Mouse (Mus musculus) heart, adult 2 months (tissue): Measurements from ENCODE around the gene Rack1. TPM values are rescaled to one million over a fixed set of nuclear protein-coding genes. Genes with fewer than 3 reads are reported as not detected.

Experiments
- DNase-seq, 2 experiments: peaks; one replicate each; pipeline ENCODE4 v3.0.0; 2021
- H3K27ac ChIP-seq: fragments of 200-600 bp; 2 replicates; pipeline ENCODE4 v1.8.1; 2022
- H3K27me3 ChIP-seq: fragments of 200-500 bp; 2 replicates; pipeline ENCODE4 v1.6.1; 2012; ENCODE audit warnings: mild to moderate bottlenecking, low read length, inconsistent platforms, mixed read lengths; ENCODE audit not compliant: control insufficient read depth, insufficient read depth
- H3K36me3 ChIP-seq: fragments of 200-500 bp; 2 replicates; pipeline ENCODE4 v1.6.1; 2012; ENCODE audit warnings: low read length, inconsistent platforms; ENCODE audit not compliant: control insufficient read depth, insufficient read depth
- H3K4me1 ChIP-seq: fragments of 200-500 bp; 2 replicates; pipeline ENCODE4 v1.6.1; 2011; ENCODE audit warnings: low read length; ENCODE audit not compliant: control insufficient read depth, insufficient read depth
- H3K4me3 ChIP-seq: fragments of 200-600 bp; 2 replicates; pipeline ENCODE4 v1.8.1; 2022
- H3K79me2 ChIP-seq: fragments of 200-500 bp; replicated peaks from 2 replicates; pipeline ENCODE4 v1.6.1; 2012; ENCODE audit warnings: mild to moderate bottlenecking, inconsistent platforms, low read length, moderate library complexity, mixed read lengths; ENCODE audit not compliant: control insufficient read depth, insufficient read depth
- H3K9ac ChIP-seq: fragments of 200-500 bp; 2 replicates; pipeline ENCODE4 v1.6.1; 2012; ENCODE audit warnings: low read depth, mild to moderate bottlenecking, control low read depth, inconsistent platforms, low read length, mixed read lengths
- CTCF ChIP-seq: fragments of 200-600 bp; IDR thresholded peaks from 2 replicates; pipeline ENCODE4 v1.8.1; 2022; ENCODE audit warnings: antibody characterized with exemption, mild to moderate bottlenecking, moderate library complexity
- EP300 ChIP-seq: fragments of 200-500 bp; IDR thresholded peaks from 2 replicates; pipeline ENCODE4 v1.6.1; 2011; ENCODE audit warnings: low read depth, low read length, control low read depth; ENCODE audit not compliant: insufficient read depth
- POLR2A ChIP-seq: fragments of 200-500 bp; IDR thresholded peaks from 2 replicates; pipeline ENCODE4 v1.6.1; 2011; ENCODE audit warnings: mild to moderate bottlenecking, low read depth, low read length, control low read depth; ENCODE audit not compliant: insufficient read depth
- WGBS: fragments of 180-500 bp; shearing (Covaris S2); methylation state at CpG from one replicate; pipeline ENCODE4 v1.1.7; 2018; 5-methylcytosine and 5-hydroxymethylcytosine counted together
- intact Hi-C: fragments of 180-260 bp; cut with DNase I; formaldehyde crosslinking; loops from one replicate; pipeline ENCODE4 v1.15.1; 2025
- polyA plus RNA-seq: library from polyadenylated mRNA; depleted of rRNA; stranded (reverse); fragments of >200 nt; gene quantifications from 2 replicates; pipeline ENCODE4 v1.2.3, GENCODE M21; 2012
- total RNA-seq, 2 experiments: library from RNA; stranded (reverse); gene quantifications; 2 replicates each; pipeline ENCODE4 v1.2.3; 2021

Rack1 gene
- total and polyA plus RNA-seq, 3 experiments: 337 to 867 (median 437) TPM

GRCm38 (mm10) chr11:48782243-48782642 lies 17.9 kb upstream of the Rack1 start:
- Histone ChIP-seq H3K4me1 (no peaks in the 10 kb centered on the region), H3K9ac (no peak overlapping the region), H3K27ac (no peak overlapping the region), H3K79me2 (no peaks in the 10 kb centered on the region), H3K36me3 (no peaks in the 10 kb centered on the region), H3K27me3 (no peaks in the 10 kb centered on the region), H3K4me3 (no peak overlapping the region)
- intact Hi-C loops: no loop called here
- WGBS: 85% methylated on average over 4 of the region's 4 CpGs
- DNase-seq: no peak
- TF ChIP-seq EP300: no peak
- TF ChIP-seq CTCF: peak; percentile 16
- TF ChIP-seq POLR2A: no peak

GRCm38 (mm10) chr11:48787455-48788211 lies 12.5 kb upstream of the Rack1 start:
- Histone ChIP-seq H3K79me2 (no peaks in the 10 kb centered on the region), H3K4me3 (no peak overlapping the region; the same call in 1 of the 2 replicates), H3K36me3 (no peaks in the 10 kb centered on the region), H3K27ac (no peak overlapping the region), H3K4me1 (no peaks in the 10 kb centered on the region), H3K27me3 (no peaks in the 10 kb centered on the region), H3K9ac (no peak overlapping the region)
- WGBS: 46% methylated on average over 10 of the region's 10 CpGs
- DNase-seq: peak; percentile 48 to 67
- intact Hi-C loops: loop anchor here (5.0 kb wide), 1 partner anchor 485 kb away; no protein-coding TSS in a partner anchor
- TF ChIP-seq EP300 (no peak), POLR2A (0 out of 2 replicates have a peak, but pooled peaks have one; percentile 28)

GRCm38 (mm10) chr11:48788311-48789089 lies 11.6 kb upstream of the Rack1 start:
- WGBS: 6% methylated on average over 16 of the region's 16 CpGs
- intact Hi-C loops: loop anchor here (5.0 kb wide), 1 partner anchor 484 kb away; no protein-coding TSS in a partner anchor
- no peak overlapping the region; the same call in 1 of the 2 replicates for H3K27ac ChIP-seq
- H3K27me3 ChIP-seq: no peaks in the 10 kb centered on the region
- 0 out of 2 replicates have a peak, but pooled peaks have one; percentile 50 for TF ChIP-seq EP300
- TF ChIP-seq POLR2A: no peak
- peak; percentile 80 for TF ChIP-seq CTCF
- peak overlapping the region; percentile 14; the same call in 1 of the 2 replicates for H3K4me3 ChIP-seq
- H3K36me3 ChIP-seq: no peaks in the 10 kb centered on the region
- no peaks in the 10 kb centered on the region for H3K79me2 ChIP-seq
- peak; percentile 78 to 81 for DNase-seq
- H3K4me1 ChIP-seq: no peaks in the 10 kb centered on the region
- H3K9ac ChIP-seq: 0 out of 2 replicates have a peak overlapping the region, but pooled peaks have one; percentile 35

GRCm38 (mm10) chr11:48789215-48789614 lies 10.9 kb upstream of the Rack1 start:
- H3K4me1 ChIP-seq: no peaks in the 10 kb centered on the region
- no peaks in the 10 kb centered on the region for H3K27me3 ChIP-seq
- no peak overlapping the region for H3K9ac ChIP-seq
- no peak for DNase-seq
- no peak for TF ChIP-seq POLR2A
- no peak for TF ChIP-seq EP300
- TF ChIP-seq CTCF: no peak
- H3K36me3 ChIP-seq: no peaks in the 10 kb centered on the region
- intact Hi-C loops: loop anchor here (5.0 kb wide), 1 partner anchor 483 kb away; no protein-coding TSS in a partner anchor
- no peak overlapping the region for H3K27ac ChIP-seq
- 79% methylated on average over 5 of the region's 5 CpGs for WGBS
- H3K79me2 ChIP-seq: no peaks in the 10 kb centered on the region
- H3K4me3 ChIP-seq: no peak overlapping the region

- Histone ChIP-seq H3K36me3 (no peaks in the 10 kb centered on the region), H3K27me3 (no peaks in the 10 kb centered on the region), H3K4me1 (no peaks in the 10 kb centered on the region), H3K9ac (no peak overlapping the region), H3K79me2 (no peaks in the 10 kb centered on the region), H3K4me3 (peak overlapping the region; percentile 31; the same call in 1 of the 2 replicates), H3K27ac (peak overlapping the region; percentile 6; the same call in 1 of the 2 replicates)
- no peak for TF ChIP-seq POLR2A
- 0 out of 2 replicates have a peak, but pooled peaks have one; percentile 38 for TF ChIP-seq EP300
- TF ChIP-seq CTCF: peak; percentile 96
- DNase-seq: peak; percentile 85 to 91
- WGBS: 13% methylated on average over 20 of the region's 20 CpGs
- intact Hi-C loops: loop anchor here (1.0 to 5.0 kb wide), 3 partner anchors 69 to 482 kb away; no protein-coding TSS in a partner anchor
These were observed 9.9 kb upstream of the Rack1 start for GRCm38 (mm10) chr11:48789973-48790823.
